Mouse (Mus musculus) right cerebral cortex, postnatal 10 days (tissue): ENCODE measurements around the gene Hal.
A peak's percentile ranks its signal among the peaks of the same experiment; 100 is the strongest.
"Not testable (repeated sequence)": the region's sequence is repeated elsewhere in the genome, so short reads cannot be mapped to it uniquely, and the experiment has no call there.

Experiments
- DNase-seq, 2 experiments: peaks; one replicate each; pipeline ENCODE4 v3.0.0; 2021; ENCODE audit warnings: low spot score in 2 of 2

Gene Hal

DNA sequence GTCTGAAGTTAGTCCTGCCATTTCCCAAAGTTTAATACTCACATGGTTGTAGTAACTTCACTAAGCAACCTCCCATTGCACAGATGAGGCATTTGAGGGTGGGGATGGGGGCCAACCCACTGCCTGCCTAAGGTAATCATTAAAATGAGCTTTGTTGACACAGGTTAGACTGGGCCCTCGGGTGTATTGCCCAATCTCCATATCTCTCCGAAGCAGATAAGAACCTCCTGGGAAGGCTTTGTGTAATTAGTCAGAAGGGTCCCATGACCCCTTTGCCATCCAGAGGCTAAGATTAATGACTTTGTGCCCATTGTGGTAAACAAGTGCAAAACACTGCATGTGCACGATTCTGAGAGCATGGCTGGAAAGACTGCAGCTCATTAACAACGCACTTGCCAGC is 29.2 kb downstream of the Hal start:
- no peak for DNase-seq

DNA sequence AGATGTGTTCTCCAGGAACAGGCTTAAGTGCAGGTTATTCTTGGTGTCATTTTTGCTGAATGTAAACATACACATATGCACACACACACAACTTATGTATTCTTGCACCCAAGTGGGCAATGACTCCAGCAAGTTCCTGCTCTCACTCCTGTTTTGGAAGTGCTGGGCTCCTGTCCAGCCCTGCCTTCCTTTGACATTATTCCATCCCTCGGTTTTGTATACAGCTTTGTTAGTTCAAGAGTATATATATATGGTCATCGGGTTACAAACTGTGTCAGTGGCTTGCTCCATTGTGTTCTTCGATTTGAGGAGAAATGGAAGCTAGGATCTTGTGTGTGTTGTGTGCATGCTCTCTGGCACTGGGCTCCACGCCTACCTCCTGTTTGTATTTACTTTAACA is 29.6 kb downstream of the Hal start:
- no peak for DNase-seq

DNA sequence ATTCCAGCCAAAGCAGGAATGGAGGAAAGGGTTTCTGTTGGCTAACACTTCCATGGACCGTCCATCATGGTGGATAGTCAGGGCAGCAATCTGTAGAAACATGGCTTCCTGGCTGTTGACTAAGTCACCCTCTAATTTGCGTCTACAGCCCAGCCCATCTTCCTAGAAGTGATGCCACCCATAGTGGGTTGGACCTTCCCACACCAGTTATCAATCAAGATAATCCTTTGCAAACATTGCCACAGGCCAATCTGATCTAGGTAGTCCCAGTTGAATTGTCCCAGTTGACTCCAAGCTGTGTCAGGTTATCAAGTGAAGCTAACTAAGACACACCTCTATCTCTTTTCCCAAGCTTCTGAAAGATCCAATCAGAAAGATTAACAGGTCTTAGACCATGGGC is 30.1 kb downstream of the Hal start:
- DNase-seq, result no peak

DNA sequence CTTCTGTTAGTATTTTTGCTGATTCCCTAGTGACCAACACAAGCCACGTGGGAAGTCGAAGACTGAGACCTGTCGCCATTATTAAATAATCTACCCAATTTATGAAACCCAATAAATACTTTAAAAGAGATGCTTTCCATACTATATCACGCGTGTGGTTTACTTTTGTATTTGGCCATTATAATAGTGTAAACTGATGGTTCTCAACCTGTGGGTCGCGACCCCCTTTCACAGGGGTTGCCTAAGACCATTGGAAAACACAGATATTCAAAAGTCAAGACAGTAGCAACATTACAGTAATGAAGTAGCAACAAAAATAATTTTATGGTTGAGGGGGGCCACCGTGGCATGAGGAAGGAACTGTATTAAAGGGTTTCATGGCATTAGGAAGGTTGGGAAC is 30.6 kb downstream of the Hal start:
- DNase-seq, result no peak

DNA sequence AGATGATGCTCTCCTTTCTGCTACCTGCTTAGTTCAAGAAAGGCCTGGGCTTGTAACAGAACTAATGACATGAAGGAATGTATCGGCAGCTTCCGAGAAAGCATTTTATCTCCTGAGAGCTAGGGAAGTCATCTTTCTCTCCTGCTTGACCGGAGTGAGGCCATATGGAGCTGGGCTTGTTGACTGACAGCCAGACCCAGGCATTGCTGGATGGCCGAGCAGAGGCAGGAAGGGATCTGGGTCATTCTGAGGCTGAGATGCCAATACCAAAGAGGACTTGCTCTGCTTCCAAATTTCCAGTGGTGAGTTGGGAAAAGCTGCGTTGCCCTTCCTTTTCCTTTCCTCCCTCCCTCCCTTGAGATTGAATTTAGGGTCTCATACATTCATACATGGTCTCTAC is 31.2 kb downstream of the Hal start:
- no peak for DNase-seq

DNA sequence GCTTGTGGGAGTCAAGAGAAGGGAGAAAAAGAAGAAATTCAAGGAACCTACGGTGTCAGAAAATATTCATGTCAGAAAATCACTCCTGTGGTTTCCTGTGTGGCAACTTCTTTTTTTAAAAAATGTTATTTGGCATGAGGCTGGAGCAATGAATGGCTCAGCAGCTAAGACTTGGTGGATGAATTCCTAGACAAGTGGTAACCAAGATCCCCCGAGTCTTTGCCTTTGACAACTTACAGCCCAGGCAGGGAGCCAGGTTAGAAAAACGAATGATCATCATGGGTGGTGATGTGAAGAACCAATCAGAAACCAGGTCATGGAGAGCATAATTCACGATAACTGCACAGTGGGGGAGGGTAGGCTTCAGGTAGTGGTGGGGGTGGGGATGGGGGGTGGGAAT is 32.4 kb downstream of the Hal start:
- no peak for DNase-seq

DNA sequence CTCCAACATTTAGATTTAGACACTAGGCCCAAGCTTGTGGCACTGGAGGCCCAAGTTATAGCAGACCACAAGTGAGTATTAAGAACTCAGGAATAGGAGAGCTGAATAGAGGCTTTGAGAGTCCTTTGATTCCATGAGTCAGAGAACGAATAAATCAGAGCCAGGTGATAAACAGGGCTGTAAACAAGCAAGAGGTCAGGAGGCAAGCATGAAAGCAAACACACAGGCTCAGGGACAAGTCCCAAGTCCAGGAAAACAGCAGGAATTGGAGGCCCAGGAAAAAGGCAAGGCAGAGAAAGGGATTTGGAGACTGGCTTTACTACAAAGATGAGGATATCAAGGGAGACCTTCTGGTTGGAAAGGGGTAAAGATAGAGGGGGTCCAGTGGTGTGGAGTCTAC is 36.8 kb downstream of the Hal start:
- no peak for DNase-seq

DNA sequence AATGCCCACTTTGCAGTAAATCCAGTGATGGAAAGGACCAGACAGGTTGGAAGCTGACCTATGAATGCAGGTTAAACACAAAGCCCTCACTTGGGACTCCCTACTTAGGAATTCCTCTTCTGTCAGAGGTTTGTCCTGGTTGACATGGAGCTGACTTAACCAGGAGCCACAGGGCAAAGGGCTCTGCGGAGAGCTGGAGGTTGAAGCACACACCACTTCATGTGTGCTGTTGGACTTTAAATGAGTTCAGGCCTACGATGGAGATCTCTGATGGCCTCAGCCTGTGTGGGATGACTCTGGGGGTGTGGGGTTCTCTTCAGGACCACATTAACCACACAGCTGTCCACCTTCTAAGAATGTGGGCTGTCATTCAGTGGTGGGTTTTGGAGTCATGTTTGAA is 49.7 kb downstream of the Hal start:
- DNase-seq, result no peak

DNA sequence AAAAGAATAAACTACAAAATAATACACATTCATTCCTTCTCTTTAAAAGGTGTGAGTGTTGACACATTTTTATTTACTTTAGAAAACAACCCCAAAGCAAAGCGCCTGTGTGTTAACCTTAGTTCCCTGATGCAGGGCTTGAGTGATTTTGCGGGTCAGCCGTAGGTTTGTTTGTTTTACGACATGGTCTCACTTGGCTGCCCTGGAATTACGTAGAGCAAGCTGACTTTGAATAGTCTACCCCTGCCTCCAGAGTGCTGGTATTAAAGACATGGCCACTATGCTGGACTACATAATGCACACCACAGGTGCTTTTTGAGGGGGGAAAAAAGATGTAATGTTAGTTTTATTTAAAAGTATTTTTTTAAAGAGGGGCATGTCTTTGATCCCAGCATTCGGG is 50.2 kb downstream of the Hal start:
- no peak for DNase-seq

DNA sequence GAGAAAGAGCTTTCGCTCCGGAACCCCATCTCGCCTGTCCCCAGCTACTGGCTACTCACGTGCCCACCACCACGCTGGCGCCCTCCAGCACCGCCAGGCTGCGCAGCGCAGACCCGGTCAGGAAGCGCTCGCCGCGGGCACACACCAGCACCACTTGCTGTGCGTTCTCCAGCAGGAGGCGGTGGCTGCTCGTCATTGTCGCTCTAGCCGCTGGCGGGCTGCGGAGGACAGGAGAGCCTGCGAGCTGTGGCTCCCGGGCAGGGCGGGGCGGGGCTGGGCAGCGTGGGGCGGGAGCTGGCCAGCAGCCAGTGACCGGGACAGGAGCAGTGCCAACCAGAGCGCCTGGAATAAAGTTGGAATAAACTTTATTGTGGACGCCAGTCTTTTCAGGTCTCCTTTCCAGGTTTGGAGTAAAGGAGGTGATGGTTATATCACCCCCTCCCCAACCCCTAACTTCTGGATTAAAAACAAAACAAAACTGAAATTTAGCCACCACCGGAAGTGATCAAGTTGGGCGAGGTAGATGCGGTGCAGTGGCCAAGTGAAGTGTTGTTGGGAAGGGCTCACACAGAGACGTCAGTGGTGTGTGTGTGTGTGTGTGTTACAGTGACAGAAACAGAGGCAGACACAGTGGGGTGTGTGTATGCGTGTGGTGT is 51.3 kb downstream of the Hal start, which contains the start of gene Amdhd1:
Amdhd1 (minus strand) TSS at position 259 of the 656 bp plus-strand sequence.
- peak; percentile 77 to 80 for DNase-seq

DNA sequence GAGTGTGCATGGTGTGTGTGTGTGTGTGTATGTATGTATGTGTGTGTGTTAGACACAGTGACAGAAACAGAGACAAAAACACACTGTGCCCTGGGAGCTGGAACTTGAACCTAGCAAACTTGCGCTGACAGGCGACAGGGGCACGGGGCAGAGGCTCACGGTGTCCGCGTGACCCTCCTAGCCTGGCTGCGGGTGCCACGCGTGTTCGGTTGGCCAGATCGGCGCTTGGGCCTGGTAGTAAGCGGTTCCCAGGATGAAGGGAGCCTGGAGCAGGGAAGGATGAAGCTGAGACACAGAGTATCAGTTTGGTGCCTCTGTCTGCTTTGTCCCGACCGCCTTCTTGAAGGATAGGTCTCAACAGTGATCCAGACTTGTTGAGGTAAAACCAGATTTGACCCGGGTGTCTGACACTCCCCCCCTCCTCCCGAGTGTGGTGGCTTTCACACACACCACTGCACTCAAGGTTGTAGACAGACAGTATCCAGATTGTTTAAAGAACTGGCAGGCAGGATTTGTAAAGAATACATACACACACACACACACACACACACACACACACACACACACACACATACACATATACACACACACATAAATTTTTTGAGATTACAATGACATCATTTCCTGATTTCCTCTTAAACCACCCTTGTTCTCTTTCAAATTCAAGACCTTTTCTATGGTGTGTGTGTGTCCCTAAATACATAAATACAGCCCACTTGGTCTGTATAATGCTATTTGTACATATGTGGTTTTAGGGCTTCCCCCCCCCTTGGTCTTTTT is 52.1 kb downstream of the Hal start, which contains the start of gene Ccdc38:
Ccdc38 (plus strand) TSS at position 202 of the 780 bp plus-strand sequence.
- no peak for DNase-seq

DNA sequence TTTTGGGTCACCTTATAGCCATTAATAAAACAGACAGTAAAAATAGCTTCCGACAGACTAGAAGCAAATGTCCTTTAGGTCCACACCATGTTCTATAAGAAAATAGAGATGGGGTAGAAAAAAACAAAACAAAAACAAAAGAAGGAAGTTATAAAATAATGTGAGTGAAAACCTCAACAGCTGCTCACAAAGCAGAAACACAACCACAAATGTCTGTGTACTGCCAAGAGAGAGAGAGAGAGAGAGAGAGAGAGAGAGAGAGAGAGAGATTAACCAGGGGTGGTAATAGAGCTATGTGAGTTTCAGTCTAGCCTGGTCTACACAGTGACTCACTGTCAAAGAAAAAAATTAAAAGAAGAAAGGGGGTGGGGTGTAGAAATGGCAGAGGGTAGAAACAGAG is 53.0 kb downstream of the Hal start:
- no peak for DNase-seq

DNA sequence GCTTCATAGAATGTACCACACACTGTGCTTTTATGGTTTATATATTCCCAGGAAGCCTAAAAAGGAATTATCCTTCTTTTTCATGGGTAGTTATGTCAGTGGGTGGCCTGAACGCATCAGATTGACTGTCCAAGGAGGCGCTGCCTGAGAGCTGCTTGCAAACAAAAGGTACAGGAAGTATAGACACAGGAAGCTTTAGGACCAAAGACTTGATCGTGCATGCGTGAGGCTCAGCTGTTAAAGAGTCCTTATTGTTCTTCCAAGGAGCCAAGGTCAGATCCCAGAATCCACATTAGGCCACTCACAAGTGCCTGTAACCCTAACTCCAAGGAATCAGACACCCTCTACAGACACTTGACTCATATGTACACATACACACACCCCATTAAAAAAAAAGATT is 53.8 kb downstream of the Hal start:
- no peak for DNase-seq

DNA sequence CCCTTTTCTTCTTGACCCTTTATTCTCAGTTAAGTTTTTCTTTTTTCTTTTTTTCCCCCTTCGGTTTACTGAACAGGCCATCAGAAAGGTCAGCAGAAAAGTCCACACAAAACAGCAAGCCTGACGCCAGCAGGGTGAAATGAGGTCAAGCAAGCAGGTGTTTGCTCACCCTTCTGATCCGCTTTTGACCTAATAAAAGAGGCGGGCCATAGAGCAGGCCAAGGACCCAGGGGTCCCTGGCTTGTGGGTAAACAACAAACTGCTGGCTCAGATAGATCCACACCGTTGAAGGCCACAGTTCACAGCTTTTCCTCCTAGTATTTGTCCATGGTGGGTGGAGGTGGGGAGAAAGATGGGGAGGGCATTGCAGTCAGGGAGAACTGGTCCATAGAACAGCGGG is 54.6 kb downstream of the Hal start:
- DNase-seq, result no peak

DNA sequence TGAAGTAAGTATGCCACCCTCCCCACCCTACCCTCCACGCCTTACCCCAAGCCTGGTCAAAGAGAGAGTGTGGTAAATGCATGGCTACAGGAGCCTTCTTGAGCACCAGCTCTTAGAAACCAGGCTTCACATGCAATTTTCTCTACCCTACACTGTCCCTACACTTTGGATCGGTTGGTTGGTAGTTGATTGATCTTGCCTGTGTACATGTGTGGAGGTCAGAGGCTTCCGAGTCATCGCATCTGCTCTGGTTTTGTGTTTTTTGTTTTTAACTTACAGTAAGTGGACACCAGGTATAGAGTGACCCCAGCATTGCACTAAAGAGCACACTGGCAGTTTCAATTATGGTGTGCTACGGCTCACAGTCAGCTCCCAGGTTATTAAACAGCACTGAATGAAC is 55.6 kb downstream of the Hal start:
- no peak for DNase-seq

DNA sequence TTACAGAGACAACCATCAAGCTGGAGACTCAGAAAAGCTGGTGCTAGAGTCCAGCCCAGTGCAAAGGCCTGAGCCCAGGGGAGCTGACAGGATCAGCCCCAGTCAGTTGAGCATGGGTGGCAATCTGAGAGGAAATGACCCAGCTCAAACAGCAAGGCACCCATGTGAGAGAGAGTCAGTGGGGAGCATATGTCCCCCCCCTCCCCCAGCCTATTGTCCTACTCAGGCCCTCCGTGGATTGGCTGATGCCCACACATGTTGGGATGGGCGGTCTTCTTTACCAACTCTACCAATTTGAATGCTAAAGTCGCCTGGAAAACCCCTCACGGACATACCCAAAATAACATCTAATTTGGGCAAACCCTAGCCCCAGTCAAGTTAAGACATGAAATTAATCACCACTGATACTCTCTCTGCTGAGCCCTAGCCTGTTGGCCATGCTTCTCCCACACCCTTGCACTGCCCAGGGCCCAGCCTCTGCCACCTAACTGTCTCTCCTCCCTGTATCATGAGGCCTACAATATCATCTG is 59.2 kb downstream of the Hal start:
- no peak for DNase-seq

DNA sequence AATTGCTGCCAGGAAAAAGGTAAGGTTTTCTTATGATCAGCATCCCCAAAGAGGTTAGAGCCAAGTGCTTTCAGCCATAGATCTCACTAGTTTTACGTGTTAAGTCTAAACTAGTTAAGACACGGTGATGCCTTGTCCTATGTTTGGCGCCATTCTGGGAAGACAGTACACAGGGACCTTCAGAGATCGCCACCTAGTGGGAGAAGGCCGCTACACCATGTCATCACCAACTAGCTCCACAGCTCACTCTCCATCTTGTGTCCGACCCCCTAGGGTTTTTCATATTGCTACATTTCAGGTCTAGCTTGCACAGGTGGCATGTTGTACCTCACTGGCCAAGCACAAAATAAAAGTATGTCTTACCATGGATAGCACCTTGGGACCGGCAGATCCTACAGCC is 60.4 kb downstream of the Hal start:
- DNase-seq, result peak; percentile 74 to 83

DNA sequence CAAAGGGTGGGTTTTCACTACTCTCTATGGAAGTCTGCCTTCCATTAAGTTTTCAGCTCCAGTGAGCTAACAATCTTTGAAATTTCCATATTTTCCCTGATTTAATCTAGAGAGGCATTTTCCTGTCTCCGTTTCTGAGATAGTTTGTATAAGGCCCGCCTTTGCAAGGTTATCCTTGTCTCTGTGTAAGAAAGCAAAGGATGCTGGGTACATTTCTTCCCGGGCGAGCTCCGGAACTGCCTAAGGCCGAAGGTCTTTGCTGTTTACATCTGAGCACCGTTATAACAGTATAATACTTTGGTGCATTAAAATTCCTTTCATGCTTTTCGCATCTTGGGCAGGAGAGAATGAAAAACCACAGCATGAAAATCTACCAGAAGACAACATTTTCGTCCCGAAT is 61.3 kb downstream of the Hal start:
- no peak for DNase-seq

DNA sequence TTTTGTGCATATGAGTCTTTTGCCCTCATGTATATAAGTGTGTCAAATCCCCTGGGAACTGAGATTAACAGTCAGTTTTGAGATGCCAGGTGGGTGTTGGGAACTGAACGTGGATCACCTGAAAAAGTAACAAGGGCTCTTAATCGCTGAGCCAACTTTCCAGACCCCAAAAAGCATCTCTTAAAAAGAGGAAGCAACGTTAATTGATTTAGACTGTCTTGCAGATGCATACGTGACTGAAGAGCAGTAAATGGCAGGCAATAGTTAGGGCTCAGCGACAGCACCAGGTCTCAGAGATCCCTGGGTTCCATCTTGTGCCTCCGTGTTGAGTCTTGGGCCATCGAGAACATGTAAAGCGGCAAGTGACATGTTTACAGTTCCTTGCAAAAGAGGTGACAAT is 64.0 kb downstream of the Hal start:
- no peak for DNase-seq

DNA sequence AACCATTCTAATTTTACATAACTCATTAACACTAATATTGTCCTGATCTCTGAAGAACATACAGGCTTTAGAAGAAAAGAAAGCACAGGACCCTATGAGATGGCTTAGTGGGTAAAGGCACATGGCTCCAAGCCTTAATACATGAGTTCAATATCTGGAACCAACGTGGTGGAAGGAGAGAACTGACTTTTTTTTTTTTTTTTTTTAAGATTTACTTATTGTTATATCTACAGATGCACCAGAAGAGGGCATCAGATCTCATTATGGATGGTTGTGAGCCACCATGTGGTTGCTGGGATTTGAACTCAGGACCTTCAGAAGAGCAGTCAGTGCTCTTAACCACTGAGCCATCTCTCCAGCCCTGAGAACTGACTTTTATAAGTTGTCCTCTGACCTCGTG is 69.4 kb downstream of the Hal start:
- not testable (repeated sequence) for DNase-seq

DNA sequence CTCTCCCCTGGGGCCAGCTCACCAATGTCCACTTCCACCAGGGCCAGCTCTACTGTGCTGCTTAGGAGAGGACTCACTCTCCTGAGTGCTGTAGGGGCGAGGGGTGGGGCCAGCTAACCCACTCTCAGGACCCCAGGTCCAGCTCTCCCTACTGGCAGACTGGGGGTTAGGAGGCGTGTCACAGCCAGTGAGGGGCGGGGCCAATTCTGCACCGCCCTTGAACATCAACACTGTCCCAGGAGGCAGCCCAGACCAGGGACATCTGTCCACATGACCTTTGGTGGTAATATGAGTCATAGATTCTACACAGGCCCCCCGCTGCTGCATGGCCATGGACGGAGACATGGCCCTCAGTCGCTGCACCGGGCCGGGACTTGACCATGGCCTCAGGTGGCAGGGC is 71.2 kb downstream of the Hal start:
- no peak for DNase-seq

DNA sequence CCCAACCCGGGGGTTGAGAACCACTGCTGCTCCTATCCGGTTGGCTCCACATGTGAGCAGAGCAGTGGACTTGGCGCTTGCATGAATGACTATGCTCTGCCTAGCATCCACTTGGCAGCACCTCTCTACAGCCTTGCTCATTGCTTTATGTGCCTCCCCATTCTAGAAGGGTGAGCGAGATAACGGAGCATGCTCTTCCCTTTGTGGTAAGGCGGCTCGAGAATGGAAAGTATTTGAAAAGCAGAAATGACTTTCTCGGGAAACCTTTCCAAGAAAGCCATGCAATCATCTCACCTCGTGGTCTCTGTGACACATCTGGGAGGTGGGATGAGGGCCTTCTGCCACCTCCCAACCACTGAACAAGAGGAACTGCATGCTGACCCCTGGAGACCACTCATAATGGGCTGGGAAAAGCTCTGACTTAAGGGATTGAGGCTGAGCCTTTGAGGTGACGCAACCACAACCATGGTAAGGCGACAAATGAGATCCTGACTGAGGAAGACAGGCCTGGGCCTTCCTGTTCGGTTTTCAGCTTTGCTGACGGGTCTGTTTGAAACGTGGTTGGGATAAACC is 76.0 kb downstream of the Hal start:
- DNase-seq, result no peak

DNA sequence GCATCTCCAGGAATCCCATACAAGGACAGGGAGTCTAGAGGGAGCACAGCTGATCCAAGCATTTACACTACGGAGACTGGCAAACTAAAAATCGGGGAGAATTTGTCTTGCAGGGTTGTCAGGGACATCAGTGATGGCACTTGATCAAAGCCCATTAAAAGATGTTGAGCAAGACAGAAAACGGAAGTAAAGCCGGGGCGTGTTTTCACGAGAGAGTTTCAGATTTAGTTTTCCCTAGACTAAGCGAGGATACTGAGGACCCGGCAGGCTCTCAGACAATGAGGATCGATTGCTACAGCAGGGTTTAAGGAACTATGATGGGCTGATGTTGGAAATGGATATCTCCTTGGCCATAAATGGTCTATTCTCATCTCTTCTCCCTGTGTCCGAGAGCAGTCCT is 78.5 kb downstream of the Hal start:
- DNase-seq, result no peak
